Mouse (Mus musculus): ENCODE measurements at regions not wholly inside any gene's neighbourhood (a gene's known extent, or its start where the extent isn't known, plus 50 kb on each side); places are given as distances from the start of the nearest gene placed in this dataset.

GRCm38 (mm10) chr11:94882687-94883383 is 53.2 kb upstream of the Col1a1 start:
- DNase-seq = peak; percentile 62

- DNase-seq = peak; percentile 68
Observed at GRCm38 (mm10) chr11:94881982-94882686, 53.9 kb upstream of the Col1a1 start.

DNA sequence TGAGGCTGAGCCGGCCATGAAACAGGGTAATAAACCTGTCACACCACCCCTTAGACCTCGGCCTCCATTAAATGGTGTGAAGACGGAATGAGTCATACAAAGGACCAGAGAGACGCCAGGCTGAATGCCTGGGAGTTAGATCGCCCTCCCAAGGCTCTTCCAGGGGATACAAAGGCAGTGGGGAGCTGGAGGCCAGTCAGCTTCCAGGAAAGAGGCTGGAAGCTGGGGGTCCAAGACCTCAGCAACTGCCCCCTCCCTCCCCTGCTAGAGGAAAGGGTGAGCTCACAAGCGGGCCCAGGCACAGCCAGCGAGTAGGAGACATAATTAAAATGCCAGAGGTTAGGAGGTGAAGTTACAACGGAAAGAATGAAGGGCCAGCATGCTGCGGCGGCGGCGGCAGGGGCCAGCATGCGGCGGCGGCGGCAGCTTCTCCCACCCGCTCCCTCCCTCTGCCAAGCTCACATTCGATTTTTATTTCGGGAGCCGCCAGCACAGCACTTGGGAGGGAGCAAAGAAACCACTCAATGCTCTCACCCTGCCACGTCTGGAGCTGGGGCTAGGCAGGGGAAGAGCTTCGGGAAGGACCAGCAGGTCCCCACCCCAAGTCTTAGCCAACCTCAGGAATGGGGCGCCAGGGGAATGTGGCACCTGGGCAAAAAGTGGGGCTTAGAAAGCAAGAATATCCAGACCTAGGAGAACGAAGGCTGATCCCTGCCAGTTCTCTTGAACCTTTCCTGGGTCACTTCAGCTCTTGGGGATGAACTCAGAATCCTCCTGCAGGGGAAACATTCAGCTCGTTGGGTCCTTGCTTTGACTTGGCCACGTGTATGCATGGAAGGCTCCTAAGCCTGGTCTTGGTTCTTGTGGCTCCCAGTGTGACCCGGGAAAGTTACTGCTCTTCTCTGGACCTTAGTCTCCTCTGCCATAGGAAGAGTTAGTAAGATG is 54.9 kb upstream of the Col1a1 start:
- DNase-seq = peak; percentile 57

DNA sequence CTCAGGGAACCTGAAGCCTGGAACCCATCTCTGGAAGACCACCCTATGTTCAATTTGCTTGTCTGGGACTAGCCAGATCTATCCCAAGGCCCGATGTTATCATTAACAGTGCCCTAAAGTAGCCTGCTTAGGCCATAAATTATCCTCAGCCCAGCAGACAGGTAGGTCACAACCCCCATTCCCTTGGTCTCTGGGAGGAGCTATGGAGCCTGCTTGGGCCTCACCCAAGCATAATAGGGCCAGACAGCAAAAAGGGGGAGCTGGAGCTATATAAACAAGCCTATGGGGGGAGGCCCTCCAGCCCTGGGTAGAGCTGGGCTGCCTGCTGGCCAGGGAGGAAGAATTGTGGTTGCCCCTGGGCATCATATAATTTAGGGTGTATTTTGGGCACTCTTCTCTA is 59.3 kb upstream of the Col1a1 start:
- DNase-seq = no peak

DNA sequence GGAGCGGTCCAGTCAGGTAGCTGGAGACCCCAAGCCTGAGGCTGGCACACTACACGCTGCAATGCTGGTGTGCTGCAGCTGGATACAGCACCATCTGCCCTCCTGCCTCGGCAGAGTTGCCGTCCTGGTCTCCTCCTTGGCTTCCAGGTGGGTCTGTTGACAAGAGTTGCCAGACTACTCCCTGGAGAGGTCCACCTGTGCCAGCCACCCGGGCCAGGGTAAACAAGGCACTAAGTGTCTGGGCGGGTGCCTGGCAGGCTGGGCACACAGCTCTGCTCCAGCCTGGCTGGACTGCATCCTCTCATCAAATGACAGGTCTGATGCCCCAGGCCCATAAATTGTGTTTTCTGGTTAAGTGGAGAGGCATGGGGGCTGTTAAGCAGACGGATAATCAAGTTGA is 61.0 kb upstream of the Col1a1 start:
- DNase-seq = no peak

DNA sequence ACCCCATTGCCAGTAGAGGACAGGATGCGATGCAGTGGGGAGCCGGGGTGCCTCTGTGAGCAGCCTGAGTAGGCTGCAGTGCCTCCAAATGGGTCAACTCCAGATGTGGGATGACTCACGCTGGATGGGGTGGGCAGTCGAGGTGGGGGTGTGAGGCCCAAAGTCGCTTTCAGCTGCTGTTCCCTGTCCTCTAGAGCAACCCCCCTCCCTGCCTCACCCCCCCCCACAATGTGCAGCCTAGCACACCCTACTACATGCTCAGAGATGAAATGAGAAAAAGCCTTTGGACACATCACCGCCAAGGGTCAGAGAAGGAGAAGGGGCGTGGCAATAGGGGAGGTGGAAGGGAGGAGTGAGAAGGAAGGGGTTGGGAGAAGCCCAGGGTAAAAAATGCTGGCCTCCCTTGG is 61.9 kb upstream of the Col1a1 start:
- peak; percentile 48 for DNase-seq

DNA sequence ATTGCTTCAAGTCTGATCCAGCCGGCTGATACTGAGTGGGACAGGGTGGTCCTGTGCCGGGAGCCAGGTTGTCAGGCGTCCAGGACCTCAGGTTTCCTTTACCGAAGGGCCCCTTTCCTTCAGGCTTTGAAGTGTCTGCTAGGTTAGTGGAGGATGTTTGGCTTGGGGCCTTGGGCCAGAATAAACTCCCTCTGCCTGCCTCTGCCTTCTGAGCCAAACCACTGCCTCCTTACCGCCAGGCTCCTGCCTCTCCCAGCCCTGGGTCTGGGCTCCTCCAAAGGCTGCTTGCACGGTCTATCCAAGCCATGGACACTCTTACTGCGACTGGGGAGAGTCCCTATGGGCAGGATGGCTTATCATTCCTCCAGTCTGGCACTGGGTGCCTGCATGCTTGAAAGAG is 62.3 kb upstream of the Col1a1 start:
- peak; percentile 34 for DNase-seq

DNA sequence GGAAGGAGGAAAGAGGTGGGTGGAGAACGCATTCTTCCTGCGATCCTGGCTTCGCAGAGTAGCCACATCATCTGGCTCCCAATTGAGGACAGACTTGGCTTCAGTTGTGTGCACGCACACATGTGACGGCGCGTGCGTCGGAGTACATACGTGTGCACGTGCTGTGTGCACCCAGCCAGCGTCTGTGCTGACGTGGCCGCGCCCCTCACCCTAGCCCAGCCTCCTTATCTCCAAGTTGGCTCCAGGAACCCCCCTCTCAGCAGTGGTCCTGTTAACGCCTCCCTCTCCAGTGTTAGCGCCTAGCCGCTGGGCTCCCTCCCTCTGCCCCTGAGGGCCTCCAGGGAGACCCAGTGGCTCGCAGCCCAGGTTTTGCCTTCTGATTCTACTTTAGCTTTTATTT is 63.1 kb upstream of the Col1a1 start:
- peak; percentile 81 for DNase-seq

DNA sequence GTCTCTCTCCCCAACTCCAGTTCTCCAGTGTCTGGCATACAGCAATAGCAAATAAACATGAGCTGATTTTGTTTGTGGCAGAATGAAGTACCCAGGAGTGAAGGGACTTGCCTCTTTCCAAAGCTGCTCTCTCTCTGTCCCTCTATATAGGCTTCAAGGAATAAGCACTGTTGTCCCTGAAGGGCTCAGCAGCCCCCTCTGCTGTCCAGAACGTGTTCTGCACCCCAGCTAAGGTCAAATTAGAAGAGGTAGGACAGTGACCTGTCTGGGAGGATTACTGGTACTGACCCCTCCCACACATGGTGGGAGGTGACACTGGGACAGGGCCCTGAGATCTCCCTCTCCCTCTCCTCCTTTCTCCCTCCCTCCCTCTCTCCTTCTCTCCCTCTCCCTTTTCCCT is 65.7 kb upstream of the Col1a1 start:
- DNase-seq = peak; percentile 84

DNA sequence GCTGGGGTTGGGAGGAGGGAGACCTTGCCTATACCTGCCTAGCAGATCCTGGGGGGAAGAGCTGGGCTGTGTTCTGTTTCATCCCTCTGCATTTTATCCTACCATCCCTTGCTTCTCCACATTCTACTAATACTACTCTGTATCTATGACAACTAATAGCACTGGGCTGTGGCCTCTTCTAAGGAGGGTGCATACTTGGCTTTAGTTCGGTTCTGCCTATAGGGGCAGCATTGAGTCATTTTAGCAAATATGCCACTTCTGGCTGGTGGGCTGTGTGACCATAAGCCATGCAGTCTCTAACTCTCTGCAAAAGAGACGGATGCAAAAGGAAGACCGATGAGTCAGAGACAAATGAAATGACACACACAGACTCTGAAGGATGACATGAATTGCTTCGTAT is 66.2 kb upstream of the Col1a1 start:
- DNase-seq = peak; percentile 68

GRCm38 (mm10) chr11:94866176-94866967 is 69.7 kb upstream of the Col1a1 start:
- peak; percentile 92 for DNase-seq

DNA sequence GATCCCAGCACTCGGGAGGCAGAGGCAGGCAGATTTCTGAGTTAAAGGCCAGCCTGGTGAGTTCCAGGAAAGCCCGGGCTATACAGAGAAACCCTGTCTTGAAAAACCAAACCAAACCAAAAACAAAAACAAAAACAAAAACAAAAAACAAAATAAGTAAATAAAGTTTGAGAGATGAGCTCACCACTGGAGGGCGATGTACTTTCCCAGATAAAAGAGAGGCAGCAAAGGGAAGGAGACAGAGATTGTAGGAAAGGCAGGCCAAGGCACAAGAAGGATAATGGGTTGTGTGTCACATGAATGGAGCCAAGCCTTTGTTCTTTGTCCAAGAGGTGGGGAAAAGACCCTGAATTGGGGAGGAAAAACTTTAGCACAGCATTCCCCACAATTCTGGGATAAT is 67.6 kb upstream of the Tmem92 start:
- no peak for DNase-seq

GRCm38 (mm10) chr11:94839133-94839532 is 56.6 kb upstream of the Tmem92 start:
- DNase-seq = peak; percentile 14

DNA sequence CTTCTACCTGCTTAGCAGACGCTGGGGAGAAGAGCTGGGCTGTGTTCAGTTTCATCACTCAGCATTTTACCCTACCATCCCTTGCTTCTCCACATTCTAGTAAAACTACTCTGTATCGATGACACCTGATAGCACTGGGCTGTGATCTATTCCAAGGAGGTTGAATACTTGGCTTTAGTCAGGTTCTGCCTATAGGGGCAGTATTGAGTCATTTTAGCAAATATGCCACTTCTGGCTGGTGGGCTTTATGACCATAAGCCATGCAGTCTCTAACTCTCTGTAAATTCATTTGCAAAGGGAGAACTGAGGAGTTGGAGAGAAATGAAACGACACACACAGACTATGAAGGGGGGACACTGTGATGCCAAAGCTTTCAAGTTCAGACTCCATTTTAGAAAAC is 55.6 kb upstream of the Tmem92 start:
- no peak for DNase-seq

- DNase-seq = no peak
Observed at GRCm38 (mm10) chr11:94836347-94836746, 53.8 kb upstream of the Tmem92 start.

GRCm38 (mm10) chr11:94832246-94832985 is 49.9 kb upstream of the Tmem92 start:
- DNase-seq = peak; percentile 84
